Mouse (Mus musculus): ENCODE results near the gene Ncapd3. TPM values are rescaled to one million over a fixed set of nuclear protein-coding genes. Genes with fewer than 3 reads are reported as not detected.

The Ncapd3 gene
- polyA plus RNA-seq, 1 experiment from 2014 or later = 13.9 TPM

DNA sequence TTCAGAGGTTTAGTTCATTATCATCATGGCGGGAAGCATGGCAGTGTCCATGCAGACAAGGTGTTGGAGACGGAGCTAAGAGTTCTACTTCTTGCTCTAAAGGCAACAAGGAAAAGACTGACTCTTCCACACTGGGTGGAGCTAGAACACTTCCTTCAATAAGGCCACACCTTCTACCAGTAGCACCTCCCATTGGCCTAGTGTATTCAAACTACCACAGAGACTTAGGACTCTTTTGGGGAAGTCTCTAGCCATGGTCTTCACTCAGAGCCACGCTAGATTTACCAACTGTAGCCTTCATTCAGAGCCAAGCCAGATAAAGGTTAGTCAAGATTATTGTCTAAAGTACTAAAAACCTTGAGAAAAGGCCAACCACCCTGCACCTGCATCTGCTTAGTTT is 32.9 kb upstream of the Ncapd3 start:
- no peak for DNase-seq
- 72% methylated on average over 3 of the region's 3 CpGs for WGBS (ENCODE audit: insufficient replicate concordance)
- H3K4me1 ChIP-seq (ENCODE audit: insufficient read depth) = peaks cover 24% of the 10 kb centered on the region
- no peak overlapping the region for H3K27ac ChIP-seq (ENCODE audit: low read depth)
- TF ChIP-seq EP300 (IDR thresholded peaks at IDR 0.05; ENCODE audit: low read depth) (no peak), CTCF (IDR thresholded peaks at IDR 0.05; ENCODE audit: low read depth) (no peak)
- no peaks in the 10 kb centered on the region for H3K36me3 ChIP-seq (replicated peaks; ENCODE audit: insufficient read depth, low read length)
- H3K27me3 ChIP-seq (ENCODE audit: insufficient read depth, low read length) = no peaks in the 10 kb centered on the region
- no peak overlapping the region; the same call in 1 of the 2 replicates for H3K4me2 ChIP-seq (ENCODE audit: low read depth, low read length)
- ATAC-seq = no peak
- no peaks in the 10 kb centered on the region for H3K9me3 ChIP-seq (ENCODE audit: low read length)
- no peak overlapping the region for H3K9ac ChIP-seq (replicated peaks)
- no peak overlapping the region for H3K4me3 ChIP-seq (ENCODE audit: low read depth, low read length)

DNA sequence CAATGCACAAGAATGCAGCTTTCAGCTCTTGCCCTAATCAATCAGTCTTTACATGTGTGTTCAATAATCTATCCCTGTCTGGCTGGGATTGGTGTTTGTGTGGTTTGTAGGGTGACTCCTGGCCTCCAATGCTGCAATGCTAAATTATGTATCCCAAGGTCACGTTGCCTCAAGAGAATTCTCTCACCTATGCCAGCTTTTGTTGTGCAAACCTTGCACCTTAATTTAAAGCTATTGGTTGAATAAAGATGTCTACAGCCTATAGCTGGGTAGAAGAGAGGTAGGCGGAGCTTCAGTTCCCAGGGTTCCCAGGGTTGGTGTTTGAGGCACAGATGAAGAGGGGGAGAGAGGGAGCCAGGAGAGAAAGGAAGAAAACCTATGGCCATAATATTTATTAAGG is 32.5 kb upstream of the Ncapd3 start:
- Histone ChIP-seq H3K4me3 (ENCODE audit: low read depth, low read length) (no peak overlapping the region), H3K9ac (replicated peaks) (no peak overlapping the region), H3K27ac (ENCODE audit: low read depth) (0 out of 2 replicates have a peak overlapping the region, but pooled peaks have one; percentile 29), H3K4me1 (ENCODE audit: insufficient read depth) (peaks cover 24% of the 10 kb centered on the region), H3K36me3 (replicated peaks; ENCODE audit: insufficient read depth, low read length) (no peaks in the 10 kb centered on the region), H3K4me2 (ENCODE audit: low read depth, low read length) (peak overlapping the region; percentile 98; the same call in 1 of the 2 replicates), H3K27me3 (ENCODE audit: insufficient read depth, low read length) (no peaks in the 10 kb centered on the region), H3K9me3 (ENCODE audit: low read length) (no peaks in the 10 kb centered on the region)
- ATAC-seq (no peak), DNase-seq (no peak)
- TF ChIP-seq CTCF (IDR thresholded peaks at IDR 0.05; ENCODE audit: low read depth) = no peak
- no peak for TF ChIP-seq EP300 (IDR thresholded peaks at IDR 0.05; ENCODE audit: low read depth)
- WGBS (ENCODE audit: insufficient replicate concordance) = 81% methylated on average over 2 of the region's 2 CpGs

DNA sequence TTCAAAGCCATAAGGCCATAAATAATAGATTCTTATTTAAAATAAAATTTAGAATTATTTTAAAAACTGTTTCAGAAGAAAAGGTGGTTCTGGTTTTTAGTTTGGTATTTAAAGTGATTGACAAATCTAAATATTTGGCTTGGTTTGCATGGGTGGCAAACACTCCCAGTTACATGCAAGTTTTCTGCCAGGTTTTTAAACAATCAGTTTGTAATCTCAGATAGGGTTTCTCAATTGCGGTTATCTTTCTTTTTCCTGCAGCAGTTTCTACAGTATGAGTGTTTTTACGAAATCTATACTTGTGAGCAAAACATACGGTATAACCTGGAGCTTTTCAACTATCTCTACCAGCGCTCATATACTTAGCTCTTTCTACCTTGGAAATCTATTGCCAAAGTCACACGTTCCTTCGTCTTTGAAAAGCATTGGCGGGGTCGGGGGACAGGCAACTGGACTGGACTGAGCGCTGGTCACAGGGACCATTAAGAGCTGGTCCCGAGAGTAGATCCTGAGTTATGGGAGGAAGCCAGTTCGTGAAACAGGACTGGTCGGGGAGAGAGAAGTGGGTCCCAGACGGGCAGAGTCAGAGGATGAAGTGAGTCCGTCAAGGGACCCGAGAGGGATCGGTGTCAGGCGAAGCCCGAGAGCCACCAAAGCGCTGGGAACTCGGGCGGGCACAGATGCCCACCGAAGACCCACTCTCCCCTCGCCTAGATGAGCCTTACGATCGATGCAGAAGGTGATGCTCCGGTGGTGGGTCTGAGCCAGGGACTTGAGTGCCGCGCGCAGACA is 31.1 kb upstream of the Ncapd3 start:
- no peak for DNase-seq
- peaks cover 6% of the 10 kb centered on the region for H3K36me3 ChIP-seq (replicated peaks; ENCODE audit: insufficient read depth, low read length)
- ATAC-seq = peak; percentile 47
- no peaks in the 10 kb centered on the region for H3K9me3 ChIP-seq (ENCODE audit: low read length)
- TF ChIP-seq EP300 (IDR thresholded peaks at IDR 0.05; ENCODE audit: low read depth) (no peak), CTCF (IDR thresholded peaks at IDR 0.05; ENCODE audit: low read depth) (no peak)
- WGBS (ENCODE audit: insufficient replicate concordance) = under 1% methylated on average over 29 of the region's 29 CpGs
- peak overlapping the region; percentile 78 for H3K4me3 ChIP-seq (ENCODE audit: low read depth, low read length)
- peak overlapping the region; percentile 82 for H3K9ac ChIP-seq (replicated peaks)
- peak overlapping the region; percentile 81 for H3K27ac ChIP-seq (ENCODE audit: low read depth)
- H3K4me2 ChIP-seq (ENCODE audit: low read depth, low read length) = peak overlapping the region; percentile 98
- H3K4me1 ChIP-seq (ENCODE audit: insufficient read depth) = peaks cover 24% of the 10 kb centered on the region
- no peaks in the 10 kb centered on the region for H3K27me3 ChIP-seq (ENCODE audit: insufficient read depth, low read length)

DNA sequence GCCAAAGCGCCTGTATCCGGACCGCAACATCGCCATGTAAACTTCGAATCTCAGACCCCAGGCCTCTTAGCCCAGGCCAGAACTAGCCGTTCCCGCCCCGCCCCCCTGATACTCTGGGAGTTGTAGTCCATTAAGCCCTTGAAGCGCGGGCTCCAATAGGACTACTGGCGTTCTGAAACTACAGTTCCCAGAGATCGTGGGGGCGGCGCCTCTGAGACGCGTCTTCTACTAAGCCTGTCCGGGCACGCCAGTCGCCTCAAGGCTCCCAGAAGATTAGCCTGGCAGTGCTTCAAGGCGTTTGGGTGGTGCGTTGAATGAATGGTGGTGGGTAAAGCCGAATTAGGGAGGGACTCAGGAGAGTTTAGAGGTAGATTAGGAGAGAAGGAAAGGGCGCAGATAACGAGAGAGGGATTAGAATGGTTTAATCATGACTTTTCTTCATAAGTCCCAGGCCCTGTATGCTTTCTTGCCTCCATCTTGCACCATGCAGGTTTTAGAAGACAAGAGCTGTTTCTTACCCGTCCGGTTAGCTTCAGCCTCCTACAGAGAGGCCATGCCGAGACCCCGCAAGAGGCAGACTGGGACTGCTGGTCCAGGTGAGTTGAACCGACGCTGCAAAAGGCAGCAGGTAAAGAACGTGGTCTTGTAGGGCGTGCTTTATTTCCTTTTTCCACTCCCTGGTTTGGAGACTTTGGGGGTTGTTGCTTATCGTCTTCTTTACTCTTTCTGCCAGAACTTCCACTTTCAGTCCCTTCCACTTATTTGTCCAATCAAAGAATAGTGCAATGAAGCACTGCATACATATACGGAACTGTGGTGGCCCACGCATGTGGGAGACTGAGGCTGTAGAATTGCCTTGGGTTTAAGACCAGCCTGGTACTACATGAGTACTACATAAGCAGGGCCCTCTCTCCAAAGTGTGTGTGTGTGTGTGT is 30.2 kb upstream of the Ncapd3 start, which contains the start of the genes Acad8 and Thyn1:
TSS of gene Acad8 (minus strand) at position 106 of the 935 bp plus-strand sequence.
TSS of gene Thyn1 (plus strand) at position 250 of the 935 bp plus-strand sequence.
- peak within 1 kb of the TSS; percentile 98 for H3K4me2 ChIP-seq (ENCODE audit: low read depth, low read length)
- peaks cover 12% of the 10 kb centered on the region for H3K36me3 ChIP-seq (replicated peaks; ENCODE audit: insufficient read depth, low read length)
- peak within 1 kb of the TSS; percentile 78 for H3K4me3 ChIP-seq (ENCODE audit: low read depth, low read length)
- TF ChIP-seq CTCF (IDR thresholded peaks at IDR 0.05; ENCODE audit: low read depth) = no peak
- no peak for TF ChIP-seq EP300 (IDR thresholded peaks at IDR 0.05; ENCODE audit: low read depth)
- peak within 1 kb of the TSS; percentile 82 for H3K9ac ChIP-seq (replicated peaks)
- peaks cover 24% of the 10 kb centered on the region for H3K4me1 ChIP-seq (ENCODE audit: insufficient read depth)
- peak; percentile 100 for ATAC-seq
- H3K9me3 ChIP-seq (ENCODE audit: low read length) = no peaks in the 10 kb centered on the region
- H3K27me3 ChIP-seq (ENCODE audit: insufficient read depth, low read length) = no peaks in the 10 kb centered on the region
- peak within 1 kb of the TSS; percentile 81 for H3K27ac ChIP-seq (ENCODE audit: low read depth)
- WGBS (ENCODE audit: insufficient replicate concordance) = under 1% methylated on average over 35 of the region's 35 CpGs
- DNase-seq = peak; percentile 95

DNA sequence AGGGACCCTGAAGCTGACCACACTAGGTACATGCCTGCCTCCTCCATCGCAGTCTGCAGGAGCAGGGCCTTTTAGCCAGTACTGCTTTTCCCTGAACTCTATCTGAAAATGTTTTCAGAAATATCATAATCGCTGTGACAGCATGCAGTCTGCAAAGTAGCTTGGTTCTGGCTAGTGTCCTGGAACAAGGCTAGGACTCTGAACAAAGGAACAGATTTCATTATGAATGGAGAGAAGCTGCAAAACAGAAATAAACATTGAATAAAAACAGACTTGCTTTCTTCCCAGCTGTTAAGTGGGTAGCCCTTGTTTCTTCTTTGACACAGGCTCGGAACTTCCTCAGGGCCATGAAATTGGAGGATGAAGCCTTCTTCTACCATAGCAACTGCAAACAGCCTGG is 24.7 kb upstream of the Ncapd3 start:
- Histone ChIP-seq H3K4me3 (ENCODE audit: low read depth, low read length) (no peak overlapping the region), H3K9me3 (ENCODE audit: low read length) (no peaks in the 10 kb centered on the region), H3K36me3 (replicated peaks; ENCODE audit: insufficient read depth, low read length) (peaks cover 56% of the 10 kb centered on the region), H3K27ac (ENCODE audit: low read depth) (no peak overlapping the region), H3K9ac (replicated peaks) (no peak overlapping the region), H3K27me3 (ENCODE audit: insufficient read depth, low read length) (no peaks in the 10 kb centered on the region), H3K4me2 (ENCODE audit: low read depth, low read length) (no peak overlapping the region), H3K4me1 (ENCODE audit: insufficient read depth) (peaks cover 8% of the 10 kb centered on the region)
- DNase-seq = no peak
- WGBS (ENCODE audit: insufficient replicate concordance) = 84% methylated on average over 3 of the region's 3 CpGs
- ATAC-seq = no peak
- TF ChIP-seq EP300 (IDR thresholded peaks at IDR 0.05; ENCODE audit: low read depth) (no peak), CTCF (IDR thresholded peaks at IDR 0.05; ENCODE audit: low read depth) (no peak)

DNA sequence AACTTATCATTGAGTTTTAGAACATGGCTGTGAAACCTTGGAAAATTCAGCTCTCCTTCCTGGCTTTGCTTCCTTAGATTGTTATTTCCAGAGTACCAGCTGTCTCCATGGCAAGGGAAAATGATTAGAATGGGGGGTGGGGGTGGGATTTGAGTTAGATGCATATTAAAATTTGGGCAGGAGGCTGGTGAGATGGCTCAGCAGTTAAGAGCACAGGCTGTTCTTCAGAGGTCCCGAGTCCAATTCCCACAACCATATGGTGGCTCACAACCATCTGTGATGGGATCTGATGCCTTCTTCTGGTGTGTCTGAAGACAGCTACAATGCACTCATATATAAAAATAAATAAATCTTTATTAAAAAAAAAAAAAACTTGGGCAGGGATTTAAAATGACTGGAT is 24.0 kb upstream of the Ncapd3 start:
- no peak for TF ChIP-seq EP300 (IDR thresholded peaks at IDR 0.05; ENCODE audit: low read depth)
- TF ChIP-seq CTCF (IDR thresholded peaks at IDR 0.05; ENCODE audit: low read depth) = no peak
- DNase-seq (no peak), ATAC-seq (no peak)
- H3K9me3 ChIP-seq (ENCODE audit: low read length) = no peaks in the 10 kb centered on the region
- H3K27ac ChIP-seq (ENCODE audit: low read depth) = no peak overlapping the region
- H3K9ac ChIP-seq (replicated peaks) = no peak overlapping the region
- H3K27me3 ChIP-seq (ENCODE audit: insufficient read depth, low read length) = no peaks in the 10 kb centered on the region
- 0 out of 2 replicates have a peak, but pooled peaks cover 2% of the 10 kb centered on the region for H3K4me1 ChIP-seq (ENCODE audit: insufficient read depth)
- peaks cover 58% of the 10 kb centered on the region for H3K36me3 ChIP-seq (replicated peaks; ENCODE audit: insufficient read depth, low read length)
- no peak overlapping the region for H3K4me2 ChIP-seq (ENCODE audit: low read depth, low read length)
- 77% methylated on average over 1 of the region's 1 CpGs for WGBS (ENCODE audit: insufficient replicate concordance)
- no peak overlapping the region for H3K4me3 ChIP-seq (ENCODE audit: low read depth, low read length)

All from liver, postnatal 0 days (tissue).